Mouse (Mus musculus): ENCODE data around the gene Wipf2.

- TF ChIP-seq CTCF (IDR thresholded peaks at IDR 0.05; ENCODE audit: borderline replicate concordance, insufficient read depth, low read length) (no peak), POLR2A (IDR thresholded peaks at IDR 0.05; ENCODE audit: low read depth, low read length) (no peak)
Observed at GRCm38 (mm10) chr11:98940776-98941175, 77.3 kb downstream of the Wipf2 start.

Data from embryonic fibroblast, embryonic 13.5 days (primary cell).